Mouse (Mus musculus) urinary bladder, postnatal 10 days (tissue): ENCODE results near the gene Ufd1.
A peak's percentile ranks its signal among the peaks of the same experiment; 100 is the strongest.

Experiments
- DNase-seq: peaks from one replicate; pipeline ENCODE4 v3.0.0; 2022; ENCODE audit warnings: low spot score

Ufd1 gene

DNA sequence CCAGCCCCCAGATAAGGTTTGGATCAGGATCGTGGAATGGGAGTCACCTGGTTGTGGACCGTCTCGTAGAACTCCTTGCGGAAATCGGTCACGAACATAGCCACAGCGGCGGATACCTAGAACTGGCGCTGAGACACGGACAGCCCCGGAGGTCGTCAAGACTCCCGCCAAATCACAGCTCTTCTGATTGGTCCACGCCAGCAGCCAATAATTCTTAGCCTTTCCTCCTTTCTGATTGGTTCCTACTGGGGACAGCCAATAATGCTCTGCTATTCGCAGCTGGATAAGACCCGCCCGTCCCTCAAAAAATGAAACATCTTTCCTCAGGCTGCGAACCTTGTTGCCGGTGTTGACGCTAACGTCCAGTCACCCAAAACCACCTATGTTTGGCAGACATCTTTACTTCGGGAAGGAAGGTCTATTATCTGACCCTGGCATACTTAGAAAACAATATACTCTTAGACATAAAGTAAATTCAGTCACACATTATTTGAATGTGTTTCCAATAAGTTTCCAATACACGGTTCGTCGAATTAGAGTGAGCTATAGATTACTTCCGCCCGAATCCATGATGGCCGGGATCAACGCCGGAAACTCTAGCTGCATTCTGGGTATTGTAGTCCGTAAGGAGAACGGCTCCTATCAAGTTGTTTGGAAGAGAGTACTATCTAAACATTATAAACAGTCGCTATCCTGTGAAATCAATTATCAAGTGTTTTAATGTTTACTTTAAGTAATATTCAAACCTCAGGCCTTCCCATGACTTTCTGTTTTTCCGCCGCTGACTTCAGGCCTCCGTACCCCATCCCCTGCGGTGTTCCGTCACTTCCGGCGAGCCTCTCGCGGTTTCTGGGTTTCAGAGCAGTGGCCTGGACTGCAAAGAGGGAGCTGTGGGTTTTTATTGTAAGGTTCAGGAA lies at the start of gene Ufd1, which contains the start of gene Cdc45:
Ufd1 (plus strand) TSS at position 312 of the 917 bp plus-strand sequence.
Cdc45 (minus strand) TSS at position 520 of the 917 bp plus-strand sequence.
- peak; percentile 57 for DNase-seq

DNA sequence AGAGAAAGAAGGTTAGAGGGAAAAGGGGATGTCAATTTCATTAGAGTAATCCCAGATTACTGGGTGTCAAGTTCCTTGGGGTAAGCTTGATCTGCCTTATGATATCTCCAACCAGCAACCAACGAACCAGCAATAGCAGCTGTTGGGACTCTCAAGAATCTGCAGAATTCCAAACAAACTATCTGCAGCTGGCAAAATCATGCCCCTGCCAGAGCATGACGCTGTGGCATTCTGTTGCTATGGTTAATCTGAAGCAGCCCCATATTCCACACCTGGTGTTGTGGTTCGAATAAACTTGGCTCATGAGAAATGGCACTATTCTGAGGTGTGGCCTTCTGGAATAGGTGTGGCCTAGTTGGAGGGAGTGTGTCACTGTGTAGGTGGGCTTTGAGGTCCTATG lies 48.6 kb upstream of the Ufd1 start:
- no peak for DNase-seq

DNA sequence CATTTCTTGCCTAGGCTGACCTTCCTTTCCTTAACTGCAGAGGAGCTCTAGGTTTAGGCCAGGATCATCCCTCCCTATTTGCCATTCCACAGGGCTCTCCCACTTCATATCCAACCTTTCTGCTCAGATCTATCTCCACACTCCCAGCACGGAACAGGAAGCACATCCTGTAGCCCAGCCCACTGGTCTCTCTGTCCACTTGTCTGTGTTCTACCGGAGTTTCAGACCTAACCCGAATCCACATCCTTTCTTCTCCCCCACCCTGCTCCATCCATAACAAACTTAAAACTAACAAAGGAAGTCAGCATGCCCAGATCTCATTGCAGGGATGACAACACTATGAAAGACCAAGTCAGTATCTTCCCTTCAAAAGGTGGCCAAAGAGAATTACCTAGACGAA lies 45.2 kb upstream of the Ufd1 start:
- DNase-seq, result no peak

DNA sequence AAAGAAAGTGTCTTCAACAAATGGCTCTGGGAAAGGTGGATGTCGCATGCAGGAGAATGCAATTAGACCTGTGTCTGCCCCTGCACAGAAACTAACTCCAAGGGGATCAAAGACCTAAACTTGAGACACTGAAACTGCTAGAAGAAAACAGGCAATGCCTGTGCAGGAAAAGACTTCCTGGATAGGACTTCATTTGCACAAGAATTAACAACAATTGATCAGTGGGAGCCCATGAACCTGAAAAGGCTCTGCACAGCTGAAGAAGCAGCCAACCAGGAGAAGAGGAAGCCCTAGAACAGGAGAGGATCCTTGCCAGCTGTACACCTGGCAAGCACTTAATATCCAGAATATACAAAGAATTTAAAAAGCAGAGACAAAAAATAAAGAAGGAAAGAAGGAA lies 42.1 kb upstream of the Ufd1 start:
- DNase-seq, result no peak

DNA sequence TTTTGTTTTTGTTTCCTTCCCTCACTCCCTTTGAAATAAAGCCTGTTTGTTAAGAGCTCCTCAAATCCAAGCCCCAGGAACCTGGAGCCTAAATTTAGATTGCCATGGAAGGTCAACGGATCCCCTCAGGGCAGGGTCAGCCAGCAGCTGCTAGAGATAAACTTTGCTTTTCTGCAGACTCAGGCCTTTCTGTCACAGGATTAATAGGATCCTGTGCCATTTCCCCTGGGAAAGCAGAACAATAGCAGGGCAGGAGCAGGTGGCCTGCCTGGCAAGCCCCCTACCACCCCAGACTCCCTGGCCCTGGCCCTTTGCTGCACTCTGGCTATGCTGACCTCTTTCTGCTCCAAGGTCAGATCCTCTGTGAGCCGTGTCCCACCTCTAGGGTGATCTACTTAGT lies 37.6 kb upstream of the Ufd1 start:
- no peak for DNase-seq

DNA sequence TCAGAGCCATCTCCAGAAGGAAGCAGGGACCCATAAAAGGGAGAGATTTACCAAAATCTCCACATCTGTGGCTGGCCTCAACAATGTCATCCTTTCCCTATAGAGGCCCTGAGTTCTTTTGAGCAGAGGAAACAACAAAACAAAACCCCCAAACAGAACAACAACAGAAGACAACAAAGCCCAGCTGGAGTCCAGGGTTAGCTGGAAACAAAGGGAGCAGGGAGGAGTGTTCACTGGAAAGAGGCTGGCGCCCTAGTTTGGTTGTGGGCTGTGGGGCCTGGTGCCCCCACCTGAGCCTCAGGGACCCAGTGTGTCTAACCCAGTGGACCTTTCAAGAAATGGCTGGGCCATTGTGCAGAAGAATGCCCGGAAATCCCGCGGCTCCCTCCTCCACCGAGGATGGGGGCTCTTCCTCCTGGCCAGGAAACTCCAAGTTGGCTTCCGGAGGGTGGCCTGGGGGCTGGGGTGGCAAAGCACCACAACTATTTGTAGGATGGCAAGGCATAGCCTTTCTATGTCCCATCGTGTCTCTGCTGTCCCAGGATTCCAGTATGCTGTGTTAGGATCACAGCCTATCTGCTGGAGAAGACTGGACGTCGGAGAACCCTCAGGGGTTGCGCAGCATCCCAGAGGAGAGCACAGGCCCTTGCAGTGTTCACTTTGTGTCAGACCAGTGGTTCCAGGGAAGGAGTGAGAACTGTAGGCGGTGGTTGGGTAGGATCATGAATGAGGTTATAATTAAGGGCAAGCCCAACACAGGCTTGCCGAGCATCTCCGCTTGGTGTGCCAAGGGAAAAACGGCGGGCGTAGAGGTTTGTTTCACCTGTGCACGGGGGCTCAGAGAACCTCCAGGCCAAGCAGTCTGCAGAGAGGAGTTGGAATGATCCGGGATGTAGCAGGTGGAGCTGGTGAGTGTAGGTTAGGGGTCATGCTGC lies 35.7 kb upstream of the Ufd1 start:
- DNase-seq, result no peak

DNA sequence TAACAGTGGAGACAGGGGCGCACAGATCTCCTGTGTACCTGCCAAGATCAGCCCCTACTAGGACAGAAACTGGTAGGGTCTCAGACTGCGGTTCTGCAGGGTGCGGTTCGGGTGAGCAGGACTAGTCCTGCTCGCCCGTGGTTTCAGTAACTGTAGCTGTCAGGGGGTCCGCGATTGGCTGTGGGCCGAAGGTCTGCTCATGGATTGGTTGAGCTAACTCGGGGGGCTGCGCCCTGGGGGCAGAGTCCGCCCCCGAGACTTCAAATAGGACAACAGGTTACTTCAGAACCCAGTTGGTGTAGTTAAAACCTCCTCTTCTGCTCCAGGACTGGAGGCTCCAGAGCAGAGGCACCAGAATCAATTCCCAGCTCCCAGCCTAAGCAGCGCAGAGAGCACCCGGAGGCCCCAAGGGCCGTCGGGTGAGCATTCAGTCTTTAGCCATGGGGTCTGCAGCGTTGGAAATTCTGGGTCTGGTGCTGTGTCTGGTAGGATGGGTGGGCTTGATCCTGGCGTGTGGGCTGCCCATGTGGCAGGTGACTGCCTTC lies 35.0 kb upstream of the Ufd1 start, which contains the start of gene Cldn5:
Cldn5 (plus strand) TSS at position 292 of the 545 bp plus-strand sequence.
- DNase-seq, result no peak

DNA sequence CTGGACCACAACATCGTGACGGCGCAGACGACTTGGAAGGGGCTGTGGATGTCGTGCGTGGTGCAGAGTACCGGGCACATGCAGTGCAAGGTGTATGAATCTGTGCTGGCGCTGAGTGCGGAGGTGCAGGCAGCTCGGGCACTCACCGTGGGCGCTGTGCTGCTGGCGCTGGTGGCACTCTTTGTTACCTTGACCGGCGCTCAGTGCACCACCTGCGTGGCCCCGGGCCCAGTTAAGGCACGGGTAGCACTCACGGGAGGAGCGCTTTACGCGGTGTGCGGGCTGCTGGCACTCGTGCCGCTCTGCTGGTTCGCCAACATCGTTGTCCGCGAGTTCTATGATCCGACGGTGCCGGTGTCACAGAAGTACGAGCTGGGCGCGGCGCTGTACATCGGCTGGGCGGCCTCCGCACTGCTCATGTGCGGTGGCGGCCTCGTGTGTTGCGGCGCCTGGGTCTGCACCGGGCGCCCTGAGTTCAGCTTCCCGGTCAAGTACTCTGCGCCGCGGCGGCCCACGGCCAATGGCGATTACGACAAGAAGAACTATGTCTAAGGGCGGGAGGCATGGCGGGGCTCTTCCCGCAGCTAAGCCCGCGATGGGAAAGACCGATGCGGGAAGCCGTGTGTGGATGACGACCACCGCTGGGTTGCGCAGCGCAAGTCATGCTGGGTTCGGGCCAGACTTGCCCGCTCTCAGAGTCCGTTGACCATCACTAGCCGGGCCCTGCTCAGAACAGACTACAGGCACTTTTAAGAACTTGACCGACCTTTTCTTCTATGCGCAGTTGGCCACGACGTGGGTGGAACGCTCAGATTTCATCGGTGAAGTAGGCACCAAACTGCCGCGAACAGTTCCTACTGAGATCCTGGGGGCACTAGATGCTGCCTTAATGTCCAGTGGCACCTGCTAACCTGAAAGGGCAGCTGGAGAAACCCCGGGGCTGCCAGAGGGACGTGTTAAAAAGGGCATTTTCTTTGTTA lies 34.2 kb upstream of the Ufd1 start:
- DNase-seq, result no peak

DNA sequence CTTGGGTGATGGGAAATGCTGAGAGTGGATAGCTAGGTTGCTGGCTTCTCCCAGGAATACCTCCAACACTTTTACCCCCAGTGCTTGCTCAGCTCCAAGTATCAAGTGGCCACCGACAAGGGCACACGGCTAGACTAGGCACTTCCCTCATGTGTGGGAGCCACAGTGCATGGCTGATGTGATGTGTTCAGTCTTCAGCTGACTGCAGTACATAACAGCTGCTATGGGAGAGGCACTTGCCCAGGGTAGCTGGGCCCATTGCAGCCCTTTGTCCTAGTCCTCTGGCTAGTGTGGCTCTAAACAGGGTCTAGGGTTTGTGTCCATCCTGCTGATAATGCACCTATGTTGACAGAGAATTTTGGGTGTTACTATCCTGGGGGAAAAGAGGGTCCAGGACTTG lies 33.1 kb upstream of the Ufd1 start:
- DNase-seq, result no peak

DNA sequence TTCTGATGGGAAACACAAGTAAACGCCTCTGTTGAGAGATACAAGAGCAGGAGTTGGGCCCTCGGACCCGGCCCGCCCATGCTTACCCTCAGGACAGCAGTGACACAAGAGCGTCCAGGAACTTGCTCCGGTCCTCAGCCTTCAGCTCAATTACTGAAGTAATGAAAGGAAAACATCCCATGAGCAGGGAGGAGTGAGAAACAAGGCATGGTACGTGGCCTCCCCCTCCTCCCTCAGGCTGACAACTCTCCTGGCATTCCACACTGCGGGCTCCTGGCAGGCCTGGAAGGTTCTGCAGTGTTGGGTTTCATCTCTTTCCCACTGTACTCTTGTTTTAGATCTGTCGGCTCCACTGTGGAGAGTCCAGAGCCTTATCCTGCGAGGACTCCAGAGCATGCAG lies 29.8 kb upstream of the Ufd1 start:
- no peak for DNase-seq

DNA sequence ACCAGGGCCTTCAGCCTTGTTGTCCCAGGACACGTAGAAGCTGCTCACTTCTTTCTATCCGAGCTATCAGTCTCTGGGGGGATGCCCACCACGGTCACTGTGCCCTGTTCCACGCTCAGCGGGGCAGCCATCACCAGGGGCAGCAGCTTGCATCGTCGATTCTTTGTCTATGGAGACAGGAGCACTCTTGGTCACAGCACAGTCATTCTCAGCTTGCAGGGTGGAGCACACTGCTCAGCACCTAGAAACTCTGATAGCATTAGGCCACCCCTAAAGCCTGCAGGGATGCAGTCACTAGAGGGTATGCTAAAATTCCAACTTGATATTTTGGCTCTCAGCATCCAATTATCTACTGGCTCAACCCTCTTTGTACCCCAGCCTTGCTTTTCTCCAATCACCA lies 26.6 kb upstream of the Ufd1 start:
- DNase-seq, result no peak

DNA sequence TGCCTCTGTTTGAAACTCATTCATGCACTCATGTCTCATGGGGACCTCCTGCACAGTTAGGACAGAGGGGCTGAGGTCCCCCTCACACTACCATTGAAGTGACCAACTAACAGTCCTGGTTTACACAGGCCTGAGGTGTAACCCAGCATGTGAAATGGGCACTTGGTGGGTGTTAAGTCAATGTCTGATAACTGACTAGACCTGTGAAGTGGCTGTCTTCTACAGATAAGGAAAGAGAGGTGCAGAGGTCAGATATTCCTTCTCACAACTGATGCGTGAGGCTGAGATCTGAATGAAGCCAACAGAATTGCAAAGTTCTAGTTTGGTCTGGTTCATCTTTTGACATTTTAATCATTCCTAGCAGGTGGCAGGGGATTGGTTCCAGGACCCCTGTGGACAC lies 26.1 kb upstream of the Ufd1 start:
- no peak for DNase-seq

DNA sequence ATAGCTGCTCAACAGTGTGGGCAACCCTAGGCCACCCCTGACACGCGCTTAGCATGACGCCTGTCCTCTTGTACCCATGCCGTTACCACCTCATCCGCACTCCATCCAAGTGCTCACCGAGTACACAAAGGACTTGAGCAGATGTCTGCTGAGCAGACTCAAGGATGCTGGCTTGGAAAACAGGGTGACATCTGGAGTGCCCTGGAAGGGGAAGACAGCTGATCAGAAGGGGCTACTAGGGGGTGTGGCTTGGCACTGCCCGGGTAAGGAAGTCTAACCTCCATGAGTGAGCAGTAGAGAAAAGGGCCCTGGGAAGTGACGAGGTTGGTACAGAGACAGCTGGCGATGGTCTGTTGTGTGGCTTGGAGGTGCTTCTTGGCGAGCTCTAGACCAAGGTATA lies 24.9 kb upstream of the Ufd1 start:
- DNase-seq, result no peak

DNA sequence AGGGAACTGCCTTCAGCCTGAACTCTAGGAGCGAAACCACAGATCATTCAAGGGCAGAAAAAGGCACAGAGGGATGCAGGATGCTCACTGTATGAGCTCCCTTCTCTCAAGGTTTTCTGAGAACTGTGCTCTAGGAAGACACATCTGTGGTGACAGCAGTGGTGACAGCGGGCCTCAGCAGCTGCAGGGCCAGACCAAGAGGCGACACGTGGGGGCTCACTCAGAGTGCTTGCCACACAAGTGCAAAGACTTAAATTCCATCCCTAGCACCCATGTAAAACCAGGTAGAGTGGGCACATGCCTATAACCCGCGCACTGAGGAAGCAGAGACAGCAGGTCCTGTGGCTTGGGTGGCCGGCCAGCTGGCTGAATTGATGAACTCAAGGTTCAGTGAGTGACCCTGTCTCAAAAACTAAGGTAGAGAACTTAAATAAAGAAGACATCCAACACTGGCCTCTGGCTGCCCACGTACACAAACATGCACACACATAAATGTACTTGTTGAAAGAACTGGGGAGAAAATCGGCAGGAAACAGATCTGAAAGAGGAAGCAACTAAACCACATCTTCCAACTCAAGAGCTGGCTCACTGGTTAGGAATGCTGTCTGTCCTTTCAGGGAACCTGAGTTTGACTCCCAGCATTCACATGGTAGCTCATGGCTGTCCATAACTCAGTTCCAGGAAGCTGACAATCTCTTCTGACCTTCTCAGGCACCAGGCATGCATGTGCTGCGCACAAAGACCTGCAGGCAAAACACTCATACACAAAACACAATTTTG lies 22.8 kb upstream of the Ufd1 start:
- no peak for DNase-seq

DNA sequence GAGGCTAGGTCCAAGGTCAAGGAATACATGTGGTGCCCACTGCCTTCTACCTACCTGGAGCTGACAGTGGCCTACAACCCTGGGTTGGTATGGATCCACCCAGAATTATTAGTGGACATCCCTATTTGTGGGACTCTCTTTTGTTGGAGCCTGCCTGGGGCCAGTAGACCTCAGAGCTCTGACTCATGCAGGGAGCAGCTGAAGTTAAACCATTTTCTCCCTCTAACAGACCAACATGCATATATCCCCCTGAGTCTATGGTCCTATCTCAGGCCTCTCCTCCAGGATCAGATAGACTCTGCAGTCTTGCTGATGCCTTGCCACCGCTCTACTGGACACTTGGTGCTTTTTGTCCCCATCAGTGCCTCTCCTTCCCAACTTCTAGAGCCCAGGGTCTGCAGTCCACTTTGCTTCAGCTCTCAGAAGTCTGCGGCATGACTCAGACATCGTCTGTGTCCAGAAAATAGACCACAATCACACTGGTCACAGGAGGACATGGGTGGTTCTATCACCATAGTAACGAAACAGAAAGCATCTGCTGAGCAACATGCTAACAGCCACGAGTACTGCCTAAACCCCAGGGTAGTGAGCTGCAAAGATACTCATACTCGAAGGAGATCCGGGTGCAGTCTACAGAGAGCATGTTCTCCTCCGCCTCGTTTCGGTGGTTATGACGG lies 16.2 kb upstream of the Ufd1 start:
- DNase-seq, result no peak

DNA sequence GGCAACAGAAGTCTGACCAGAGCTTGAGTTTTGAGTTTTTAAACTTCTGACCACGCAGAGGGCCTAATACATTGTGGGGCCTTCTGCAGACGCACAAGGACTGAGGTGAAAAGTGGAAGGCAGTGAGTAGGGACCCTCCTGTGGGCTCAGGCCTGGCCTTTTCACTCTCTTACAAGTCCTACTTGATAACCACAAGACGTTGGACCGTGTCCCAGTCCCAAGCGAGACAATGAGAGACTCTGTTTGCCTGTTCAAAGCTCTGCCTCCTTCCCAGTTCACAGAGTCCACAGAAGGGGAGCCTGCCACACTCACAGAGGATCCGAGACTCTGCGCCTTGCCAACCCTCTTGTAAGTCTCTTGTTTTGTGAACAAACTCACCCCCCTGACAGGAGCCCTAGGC lies 14.9 kb upstream of the Ufd1 start:
- no peak for DNase-seq

DNA sequence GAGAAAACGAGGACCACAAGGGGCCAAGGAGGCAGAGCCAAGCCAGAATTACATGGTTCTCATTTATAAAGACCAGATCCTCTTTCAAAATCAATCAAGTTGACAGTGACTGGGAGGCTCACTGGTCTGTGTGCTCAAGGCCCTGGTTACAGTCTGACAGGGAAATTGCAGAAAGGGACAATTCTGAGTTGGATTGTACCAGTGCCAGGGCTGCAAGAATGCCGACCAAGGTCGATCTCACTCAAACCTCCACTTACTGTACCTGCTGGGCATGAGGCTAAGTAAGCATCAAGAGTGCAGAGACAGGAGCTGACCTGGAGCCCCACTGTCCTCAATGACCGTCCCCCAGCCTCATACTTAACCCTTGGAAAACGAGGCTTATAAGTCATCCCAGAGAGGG lies 13.4 kb upstream of the Ufd1 start:
- DNase-seq, result no peak

DNA sequence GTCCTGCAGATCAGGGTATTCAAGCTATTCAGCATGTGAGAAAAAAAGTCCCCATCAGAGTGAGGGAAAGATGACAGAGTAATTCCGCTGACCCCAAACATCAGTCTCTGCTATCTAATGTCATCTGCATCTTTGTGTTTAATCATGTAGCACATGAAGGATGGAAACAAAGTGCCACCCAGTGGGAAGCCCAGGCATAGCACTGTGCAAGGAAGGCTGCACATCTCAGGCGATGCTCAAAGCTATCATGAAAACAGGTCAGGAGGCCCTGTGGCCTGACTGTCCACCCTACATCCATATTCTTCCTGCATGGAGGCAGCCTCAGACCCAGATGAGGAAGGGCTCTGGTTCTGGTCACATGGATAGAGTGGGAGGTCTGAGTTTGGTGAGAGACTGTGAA lies 12.7 kb upstream of the Ufd1 start:
- DNase-seq, result no peak

DNA sequence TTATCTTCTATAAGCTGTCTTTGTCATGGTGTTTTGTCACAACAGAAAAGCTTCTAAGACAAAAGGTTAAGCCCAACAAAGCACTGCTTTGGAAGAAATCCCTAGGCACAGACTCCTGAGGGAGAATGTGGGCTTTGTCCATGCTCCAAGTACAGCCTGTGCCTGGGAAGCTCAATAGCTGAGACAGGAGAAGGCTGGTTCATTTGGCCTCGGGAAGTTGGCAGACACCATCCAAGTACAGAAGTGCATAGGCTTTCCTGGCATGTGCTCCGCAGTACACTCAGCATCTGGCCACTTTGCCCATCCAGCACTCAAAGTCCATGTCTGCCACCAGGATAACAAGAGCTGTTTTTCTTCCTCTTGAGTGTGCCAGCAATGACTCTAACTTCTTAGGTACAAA lies 5.8 kb upstream of the Ufd1 start:
- no peak for DNase-seq

DNA sequence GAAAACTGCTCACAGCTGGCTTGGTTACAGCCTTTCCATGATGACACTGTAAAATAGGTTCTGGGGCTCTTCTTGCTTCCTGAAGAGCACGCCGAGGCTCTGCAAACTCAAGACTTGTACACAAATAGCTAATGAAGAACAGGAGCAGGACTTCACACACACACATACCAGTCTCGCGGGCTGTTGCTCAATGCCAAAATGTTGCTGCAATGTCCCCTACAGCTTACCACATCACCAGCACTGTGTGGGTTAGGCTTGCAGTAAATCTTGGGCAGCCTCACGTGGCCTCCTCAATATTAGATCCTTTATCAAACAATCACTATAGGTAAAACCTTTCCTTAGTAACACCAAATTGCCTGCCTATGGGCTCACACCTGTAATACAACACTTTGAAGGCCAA lies 2.6 kb upstream of the Ufd1 start:
- DNase-seq, result no peak
